Mouse (Mus musculus): ENCODE results near the gene Tax1bp1.

GRCm38 (mm10) chr6:52672539-52672938, 41.0 kb upstream of the Tax1bp1 start:
- TF ChIP-seq EP300 (optimal IDR thresholded peaks at IDR 0.05) = no peak
- no peak for TF ChIP-seq CTCF (IDR thresholded peaks at IDR 0.05; ENCODE audit: low read depth)

Data from stomach, postnatal 0 days (tissue).